Mouse (Mus musculus): Measurements from ENCODE around the gene Tgm6.

The Tgm6 gene

GRCm38 (mm10) chr2:130112116-130112515, at the start of gene Tgm6:
Gene Tgm6 (plus strand): TSS chr2:130112416.
- in situ Hi-C loops (cut with MboI) = no loop called here

- in situ Hi-C loops (cut with MboI) = no loop called here
Observed at GRCm38 (mm10) chr2:130068228-130068627, 44.0 kb upstream of the Tgm6 start.

GRCm38 (mm10) chr2:130070396-130070795, 41.8 kb upstream of the Tgm6 start:
- in situ Hi-C loops (cut with MboI) = no loop called here

GRCm38 (mm10) chr2:130112804-130113203, 588 bp downstream of the Tgm6 start:
- in situ Hi-C loops (cut with MboI) = no loop called here

DNA sequence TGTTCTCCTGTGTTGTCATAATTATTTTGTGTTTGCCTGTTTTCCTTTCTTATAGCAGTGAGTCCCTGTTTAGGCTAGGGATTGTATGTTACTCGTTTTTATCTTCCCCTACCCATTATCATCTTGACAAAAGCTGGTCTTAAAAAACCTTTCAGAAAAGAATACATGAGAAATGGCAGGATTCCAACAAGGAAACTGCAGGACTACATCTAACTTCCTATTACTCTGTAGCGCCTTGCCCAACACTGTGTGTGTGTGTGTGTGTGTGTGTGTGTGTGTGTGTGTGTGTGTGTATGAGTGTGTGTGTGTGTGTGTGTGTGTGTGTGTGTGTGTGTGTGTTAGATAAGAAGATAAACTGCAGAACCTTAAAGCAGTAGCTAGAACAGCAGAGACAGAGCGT, 1.2 kb downstream of the Tgm6 start:
- in situ Hi-C loops (cut with MboI) = no loop called here

DNA sequence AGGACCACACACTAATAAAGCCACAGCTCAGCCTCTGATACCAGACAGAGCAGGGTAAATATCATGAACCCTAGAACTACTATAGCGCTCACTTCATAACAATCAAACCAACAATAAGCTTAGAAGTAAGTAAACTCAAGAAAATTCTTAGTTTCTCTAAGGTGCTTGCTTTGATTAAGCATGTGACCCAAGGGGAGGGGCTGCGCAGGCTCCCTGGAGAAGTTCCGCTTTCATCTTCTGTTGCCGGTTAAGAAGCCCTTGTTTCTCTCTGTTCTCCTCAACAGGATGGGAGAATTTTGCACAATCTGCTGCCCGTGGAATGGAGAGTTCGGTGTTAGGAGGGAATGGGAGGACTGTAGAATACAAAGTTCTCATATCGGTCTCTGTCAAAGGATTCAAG, 6.4 kb downstream of the Tgm6 start:
- in situ Hi-C loops (cut with MboI) = no loop called here

DNA sequence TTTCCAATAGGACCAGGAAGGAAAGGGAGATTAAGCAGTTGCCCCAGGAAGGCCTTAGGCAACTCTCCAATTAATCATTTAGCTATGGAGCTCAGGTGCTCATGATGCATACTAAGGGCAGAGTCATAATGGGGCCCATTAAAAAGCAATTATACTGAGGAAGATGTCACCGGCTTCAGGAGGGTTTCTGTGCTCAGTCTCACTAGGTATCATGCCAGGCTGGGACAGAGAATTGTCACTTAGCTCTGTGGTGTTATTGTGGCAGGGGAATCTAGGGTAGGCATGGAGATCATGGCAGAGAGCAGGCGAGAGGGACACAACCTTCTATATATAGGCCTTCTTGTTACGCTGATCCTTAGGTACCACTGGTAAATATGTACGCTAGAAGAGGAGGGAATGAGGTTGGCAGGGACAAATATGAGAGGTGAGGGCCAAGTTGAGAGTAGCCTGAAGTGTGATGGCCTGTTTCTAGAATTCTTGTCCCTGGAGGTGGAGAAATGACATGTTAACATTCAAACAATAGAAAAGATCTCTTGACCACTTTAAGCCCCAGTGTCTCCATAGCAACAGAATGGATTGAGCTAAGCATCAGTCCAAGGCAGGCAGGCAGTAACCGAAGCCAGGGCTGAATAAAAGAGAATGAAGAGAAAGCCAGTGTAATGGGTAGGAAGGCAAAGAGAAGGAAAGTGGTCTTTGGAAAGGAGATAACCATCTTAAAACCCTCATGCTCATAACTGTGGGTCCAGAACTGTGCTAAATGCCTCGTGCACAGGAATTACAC, 13.3 kb downstream of the Tgm6 start:
- in situ Hi-C loops (cut with MboI) = no loop called here

DNA sequence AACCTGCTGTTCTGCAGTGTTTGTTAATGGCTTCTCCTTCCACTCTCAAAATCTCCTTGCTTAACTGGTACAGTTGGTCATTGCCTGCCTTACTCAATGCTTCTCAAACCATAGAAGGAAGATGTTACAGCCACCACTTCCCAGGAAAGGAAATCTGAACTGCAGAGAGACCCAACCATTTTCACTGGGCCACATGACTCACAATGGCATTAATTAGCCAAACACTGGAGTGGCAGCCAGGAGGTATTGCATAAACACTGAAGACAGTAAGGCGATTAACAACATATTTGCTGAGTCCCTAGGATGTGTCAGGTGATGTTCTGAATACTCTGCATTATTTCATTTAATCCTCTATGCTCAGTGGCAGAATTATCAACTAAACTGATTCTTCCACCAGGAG, 13.9 kb downstream of the Tgm6 start:
- in situ Hi-C loops (cut with MboI) = no loop called here

GRCm38 (mm10) chr2:130129687-130130086, 17.5 kb downstream of the Tgm6 start:
- in situ Hi-C loops (cut with MboI) = no loop called here

DNA sequence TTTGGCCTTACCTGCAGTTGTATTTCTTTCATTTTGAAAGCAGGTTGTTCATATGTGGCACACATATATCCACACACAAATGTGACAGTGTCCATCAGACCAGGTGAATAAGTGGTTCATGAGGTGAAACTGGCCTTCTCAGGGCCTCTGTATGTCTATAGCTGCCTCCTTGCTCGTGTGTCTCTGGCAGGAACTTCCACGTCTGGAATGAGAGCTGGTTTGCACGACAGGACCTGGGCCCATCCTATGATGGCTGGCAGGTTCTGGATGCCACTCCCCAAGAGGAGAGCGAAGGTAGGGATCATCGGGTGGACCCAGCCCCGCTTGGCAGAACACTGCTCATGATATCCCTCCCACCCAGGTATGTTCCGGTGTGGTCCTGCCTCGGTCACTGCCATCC, 30.8 kb downstream of the Tgm6 start:
- in situ Hi-C loops (cut with MboI) = no loop called here

- in situ Hi-C loops (cut with MboI) = no loop called here
Observed at GRCm38 (mm10) chr2:130144703-130145324, 32.6 kb downstream of the Tgm6 start.

DNA sequence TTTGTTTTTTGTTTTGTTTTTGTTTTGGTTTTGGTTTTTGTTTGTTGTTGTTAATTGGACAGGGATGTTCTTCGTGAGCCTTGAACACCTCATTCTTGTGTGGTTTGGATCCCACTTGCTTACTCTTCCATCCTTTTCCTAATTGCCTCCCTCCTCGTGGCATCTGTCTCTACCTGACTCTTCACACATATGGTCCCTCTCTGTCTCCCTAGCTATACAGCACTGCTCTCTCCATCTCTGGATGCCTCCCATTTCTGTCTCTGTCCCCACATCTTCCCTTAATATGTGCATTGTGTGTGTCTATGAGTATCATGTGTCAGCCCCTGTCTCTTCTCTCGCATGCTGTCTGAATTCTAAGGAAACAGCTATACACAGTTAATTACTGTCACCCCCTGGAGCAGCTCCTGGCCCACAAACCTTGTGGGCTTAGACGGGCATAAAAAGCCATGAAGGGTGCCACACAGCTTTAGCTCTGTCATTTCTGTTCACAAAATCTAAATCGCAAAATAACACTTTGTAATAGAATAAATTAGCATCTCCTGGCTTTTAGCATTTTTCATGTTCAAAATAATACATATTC, 34.0 kb downstream of the Tgm6 start:
- in situ Hi-C loops (cut with MboI) = no loop called here

GRCm38 (mm10) chr2:130155171-130155570, 43.0 kb downstream of the Tgm6 start:
- in situ Hi-C loops (cut with MboI) = no loop called here

DNA sequence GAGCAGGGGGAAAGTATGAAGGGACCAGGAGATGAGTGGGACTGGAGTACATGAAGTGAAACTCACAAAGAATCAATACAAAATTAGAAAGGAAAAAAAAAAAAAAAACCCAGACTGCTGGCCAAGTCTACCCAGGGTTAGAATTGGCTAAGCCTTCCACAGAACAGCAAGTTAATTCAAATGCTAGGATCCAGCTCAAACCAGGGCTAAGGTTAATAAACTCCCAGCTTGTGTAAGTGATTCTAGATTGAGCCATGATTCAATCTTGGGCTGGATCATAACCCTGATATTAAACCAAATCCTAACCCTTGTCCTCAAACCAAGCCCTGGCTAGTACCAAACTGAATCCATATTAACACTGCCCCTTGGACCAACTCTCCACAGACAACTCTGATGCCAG, 43.6 kb downstream of the Tgm6 start:
- in situ Hi-C loops (cut with MboI) = no loop called here

- in situ Hi-C loops (cut with MboI) = no loop called here
Observed at GRCm38 (mm10) chr2:130157231-130158087, 45.2 kb downstream of the Tgm6 start.

- in situ Hi-C loops (cut with MboI) = no loop called here
Observed at GRCm38 (mm10) chr2:130158088-130158437, 45.8 kb downstream of the Tgm6 start.

DNA sequence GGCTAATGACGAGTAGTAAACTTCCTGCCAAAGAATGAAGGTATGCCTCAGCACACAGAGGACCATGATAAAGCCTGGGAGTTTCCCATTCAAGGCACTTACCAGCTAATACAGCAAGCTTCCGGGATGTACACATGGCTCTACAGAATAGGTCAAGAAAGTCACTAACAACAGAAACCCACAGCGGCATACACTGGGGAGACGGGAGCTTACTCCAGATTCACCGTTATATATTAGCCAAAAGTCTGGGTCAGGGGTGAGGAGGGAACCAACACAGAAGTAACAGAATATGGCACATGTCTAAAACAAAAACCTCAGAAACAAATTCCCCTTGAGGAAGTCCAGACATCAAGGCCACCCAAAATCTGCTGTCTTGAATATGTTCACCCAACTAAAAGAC, 50.5 kb downstream of the Tgm6 start:
- in situ Hi-C loops (cut with MboI) = no loop called here

DNA sequence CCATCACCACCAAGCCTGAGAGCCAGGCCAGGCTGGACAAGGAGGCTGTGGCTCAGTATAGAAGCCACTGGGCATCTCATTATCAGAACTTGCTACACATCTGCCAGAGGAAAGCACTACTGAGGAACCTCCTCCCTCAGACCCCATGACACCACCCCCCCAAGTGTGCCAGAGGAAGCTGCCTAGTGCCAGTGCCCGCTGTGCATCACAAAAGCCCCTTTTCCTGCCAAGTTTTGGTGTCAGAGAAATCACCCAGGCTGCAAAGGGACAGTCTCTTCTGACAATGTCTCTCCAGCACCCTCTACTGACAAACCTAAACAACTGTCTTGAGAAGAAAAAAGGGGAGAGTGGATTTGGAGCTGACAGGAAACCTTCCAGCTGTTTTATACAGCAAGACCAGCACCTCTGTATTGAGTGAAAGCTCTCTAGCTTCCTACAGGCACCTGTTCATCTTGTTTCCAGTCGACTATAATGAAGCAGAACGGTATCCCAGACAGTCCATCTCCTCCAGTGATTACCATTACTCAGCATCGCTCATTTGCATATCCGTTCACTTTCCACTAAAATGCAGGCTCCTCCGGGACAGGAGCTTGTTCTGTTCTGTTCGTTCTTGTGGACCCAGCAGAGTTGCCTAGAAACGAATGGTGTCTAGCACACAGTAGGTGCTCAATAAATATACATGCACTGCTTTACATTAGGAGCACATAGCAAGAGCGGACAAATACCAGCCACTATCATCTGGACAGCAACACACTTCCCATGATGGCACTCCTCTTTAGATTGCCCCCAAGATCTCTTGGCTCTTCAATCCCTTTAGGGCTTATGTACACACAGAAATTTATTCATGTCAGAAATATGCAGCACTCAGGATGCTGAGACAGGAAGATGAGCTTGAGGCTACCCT, 54.3 kb downstream of the Tgm6 start:
- in situ Hi-C loops (cut with MboI) = no loop called here

GRCm38 (mm10) chr2:130167861-130168260, 55.6 kb downstream of the Tgm6 start:
- in situ Hi-C loops (cut with MboI) = no loop called here

- in situ Hi-C loops (cut with MboI) = no loop called here
Observed at GRCm38 (mm10) chr2:130171674-130172073, 59.5 kb downstream of the Tgm6 start.

- in situ Hi-C loops (cut with MboI) = no loop called here
Observed at GRCm38 (mm10) chr2:130176820-130177219, 64.6 kb downstream of the Tgm6 start.

- in situ Hi-C loops (cut with MboI) = no loop called here
Observed at GRCm38 (mm10) chr2:130178381-130178705, 66.1 kb downstream of the Tgm6 start.

Measured in mature B cell (primary cell).